Mouse (Mus musculus): ENCODE data around the gene Uchl1. TPM values are rescaled to one million over a fixed set of nuclear protein-coding genes. Genes with fewer than 3 reads are reported as not detected.

Gene Uchl1
- polyA plus RNA-seq (2015; fragmentation: Nextera tagmentation; extraction: Ambion mirVana): 70.3 and 73.4 TPM in 2 replicates

DNA sequence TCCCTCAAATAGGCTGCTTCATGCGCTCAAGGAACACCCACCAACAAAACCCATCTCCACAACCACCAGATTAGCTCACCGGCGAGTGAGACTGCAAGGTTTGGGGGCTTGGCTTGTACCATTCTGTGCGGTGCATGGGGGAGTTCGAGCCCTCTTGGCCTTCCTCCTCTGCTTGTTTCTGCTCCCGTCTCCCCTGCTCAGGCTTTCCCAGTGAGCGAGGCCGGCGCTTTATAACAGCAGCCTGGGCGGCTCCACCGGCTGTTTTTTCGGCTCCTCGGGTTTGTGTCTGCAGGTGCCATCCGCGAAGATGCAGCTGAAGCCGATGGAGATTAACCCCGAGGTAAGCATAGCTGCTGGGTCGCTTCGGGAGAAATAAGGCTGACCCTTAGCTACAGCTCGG lies at the start of gene Uchl1:
Gene Uchl1 (plus strand): TSS at position 109 of the 400 bp plus-strand sequence.
- no peaks in the 10 kb centered on the region for H3K36me3 ChIP-seq (ENCODE audit: control insufficient read depth, insufficient read depth)

DNA sequence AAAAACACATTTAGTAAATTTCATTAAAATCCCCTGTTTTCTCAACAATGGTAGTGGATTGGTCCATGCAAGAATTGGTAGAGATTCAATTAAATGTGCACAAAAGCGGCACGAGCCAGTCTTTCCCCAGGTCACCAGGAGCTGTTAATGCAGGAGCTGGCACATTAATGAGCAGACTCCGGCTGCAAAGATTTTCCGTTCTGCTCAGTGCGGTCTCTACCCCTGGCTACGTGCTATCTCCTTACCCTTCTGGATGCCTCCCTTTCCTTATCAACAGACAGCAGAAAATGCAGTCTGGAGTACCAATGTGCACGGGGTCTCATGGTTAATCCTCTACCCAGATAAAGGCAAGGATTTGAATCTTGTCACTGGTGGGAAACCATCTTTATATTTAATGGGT lies 48.1 kb upstream of the Uchl1 start:
- Histone ChIP-seq H3K36me3 (ENCODE audit: control insufficient read depth, insufficient read depth) (no peaks in the 10 kb centered on the region), H3K4me3 (ENCODE audit: low read depth, low read length) (no peak overlapping the region), H3K9me3 (ENCODE audit: control insufficient read depth) (no peaks in the 10 kb centered on the region), H3K27ac (ENCODE audit: low read depth, low read length) (no peak overlapping the region), H3K9ac (ENCODE audit: low read depth, low read length) (no peak overlapping the region), H3K4me1 (replicated peaks; ENCODE audit: control insufficient read depth, insufficient read depth, low read length) (no peaks in the 10 kb centered on the region), H3K4me2 (replicated peaks; ENCODE audit: low read depth) (no peak overlapping the region), H3K27me3 (replicated peaks; ENCODE audit: control insufficient read depth, insufficient read depth, low read length) (no peaks in the 10 kb centered on the region)
- no peak for ATAC-seq
- TF ChIP-seq CTCF (IDR thresholded peaks at IDR 0.05; ENCODE audit: low read depth): no peak
- WGBS: 67% methylated on average over 7 of the region's 7 CpGs

More for the DNA sequence above, at the start of gene Uchl1:
- peak within 1 kb of the TSS; percentile 68 for H3K4me2 ChIP-seq (replicated peaks; ENCODE audit: low read depth)
- TF ChIP-seq CTCF (IDR thresholded peaks at IDR 0.05; ENCODE audit: low read depth): no peak
- 0 out of 2 replicates have a peak within 1 kb of the TSS, but pooled peaks have one; percentile 17 for H3K9ac ChIP-seq (ENCODE audit: low read depth, low read length)
- no peaks in the 10 kb centered on the region for H3K4me1 ChIP-seq (replicated peaks; ENCODE audit: control insufficient read depth, insufficient read depth, low read length)
- under 1% methylated on average over 20 of the region's 20 CpGs for WGBS
- H3K4me3 ChIP-seq (ENCODE audit: low read depth, low read length): peak within 1 kb of the TSS; percentile 43
- H3K27me3 ChIP-seq (replicated peaks; ENCODE audit: control insufficient read depth, insufficient read depth, low read length): peaks cover 41% of the 10 kb centered on the region
- H3K9me3 ChIP-seq (ENCODE audit: control insufficient read depth): no peaks in the 10 kb centered on the region
- H3K27ac ChIP-seq (ENCODE audit: low read depth, low read length): no peak within 1 kb of the TSS
- ATAC-seq: peak; percentile 19; the same call in 1 of the 2 replicates

DNA sequence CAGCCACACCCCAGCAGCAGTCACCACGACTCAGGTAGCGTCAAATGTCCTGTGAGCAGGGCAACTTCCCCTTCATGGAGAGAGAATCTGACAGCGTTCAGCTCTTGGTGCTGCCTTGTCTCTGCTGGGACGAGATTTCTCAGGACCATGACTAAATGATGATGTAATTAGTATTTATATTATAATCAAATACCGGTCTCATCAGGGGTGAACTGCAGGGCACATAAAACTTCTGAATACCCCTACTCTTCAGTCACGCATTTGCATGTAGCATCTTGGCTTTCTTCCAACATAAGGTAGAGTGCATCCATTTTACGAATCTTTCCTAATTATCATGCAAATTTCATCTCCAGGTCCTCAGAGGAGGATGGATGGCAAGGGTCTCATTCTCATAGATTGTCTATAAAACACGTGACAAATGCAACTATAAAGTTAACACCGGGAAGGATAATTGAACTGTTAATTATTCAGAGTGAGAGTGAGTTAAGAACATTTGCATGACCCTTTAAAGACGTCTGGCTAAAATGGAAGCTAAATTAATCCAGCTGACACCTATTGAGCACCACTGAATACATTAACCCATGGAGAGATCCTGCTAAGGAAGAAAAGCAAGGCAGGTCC lies 40.3 kb upstream of the Uchl1 start:
- H3K9me3 ChIP-seq (ENCODE audit: control insufficient read depth): no peaks in the 10 kb centered on the region
- no peaks in the 10 kb centered on the region for H3K36me3 ChIP-seq (ENCODE audit: control insufficient read depth, insufficient read depth)
- H3K9ac ChIP-seq (ENCODE audit: low read depth, low read length): no peak overlapping the region
- no peak overlapping the region for H3K4me3 ChIP-seq (ENCODE audit: low read depth, low read length)
- TF ChIP-seq CTCF (IDR thresholded peaks at IDR 0.05; ENCODE audit: low read depth): no peak
- 62% methylated on average over 10 of the region's 10 CpGs for WGBS
- ATAC-seq: no peak
- H3K4me1 ChIP-seq (replicated peaks; ENCODE audit: control insufficient read depth, insufficient read depth, low read length): no peaks in the 10 kb centered on the region
- no peaks in the 10 kb centered on the region for H3K27me3 ChIP-seq (replicated peaks; ENCODE audit: control insufficient read depth, insufficient read depth, low read length)
- no peak overlapping the region for H3K4me2 ChIP-seq (replicated peaks; ENCODE audit: low read depth)
- H3K27ac ChIP-seq (ENCODE audit: low read depth, low read length): no peak overlapping the region

DNA sequence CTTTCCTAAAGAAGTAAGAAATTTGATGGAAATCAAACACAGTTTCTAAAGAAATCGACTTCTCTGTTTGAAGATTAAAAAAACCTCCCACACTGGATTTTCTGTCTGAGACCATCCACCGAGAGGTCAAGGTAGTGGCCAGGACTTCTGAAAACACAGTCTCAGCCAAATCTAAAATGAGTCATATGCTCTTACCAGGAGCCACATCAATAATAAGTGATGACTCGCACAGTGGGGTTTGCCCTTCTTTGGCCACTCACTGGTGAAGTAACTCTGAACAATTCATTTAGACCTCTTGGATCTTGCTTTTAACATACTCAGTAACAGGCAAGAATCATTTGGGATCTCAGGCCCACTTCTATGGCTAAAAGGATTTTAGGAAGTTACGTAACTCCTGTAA lies 33.7 kb upstream of the Uchl1 start:
- H3K4me2 ChIP-seq (replicated peaks; ENCODE audit: low read depth): no peak overlapping the region
- 96% methylated on average over 4 of the region's 4 CpGs for WGBS
- H3K9me3 ChIP-seq (ENCODE audit: control insufficient read depth): no peaks in the 10 kb centered on the region
- no peak overlapping the region for H3K4me3 ChIP-seq (ENCODE audit: low read depth, low read length)
- no peak for TF ChIP-seq CTCF (IDR thresholded peaks at IDR 0.05; ENCODE audit: low read depth)
- ATAC-seq: no peak
- no peaks in the 10 kb centered on the region for H3K4me1 ChIP-seq (replicated peaks; ENCODE audit: control insufficient read depth, insufficient read depth, low read length)
- H3K36me3 ChIP-seq (ENCODE audit: control insufficient read depth, insufficient read depth): no peaks in the 10 kb centered on the region
- no peak overlapping the region for H3K27ac ChIP-seq (ENCODE audit: low read depth, low read length)
- H3K27me3 ChIP-seq (replicated peaks; ENCODE audit: control insufficient read depth, insufficient read depth, low read length): no peaks in the 10 kb centered on the region
- no peak overlapping the region for H3K9ac ChIP-seq (ENCODE audit: low read depth, low read length)

GRCm38 (mm10) chr5:66643260-66643659 lies 32.6 kb upstream of the Uchl1 start:
- no peak for TF ChIP-seq CTCF (IDR thresholded peaks at IDR 0.05; ENCODE audit: low read depth)
- H3K9ac ChIP-seq (ENCODE audit: low read depth, low read length): no peak overlapping the region
- H3K4me3 ChIP-seq (ENCODE audit: low read depth, low read length): no peak overlapping the region
- H3K4me2 ChIP-seq (replicated peaks; ENCODE audit: low read depth): no peak overlapping the region
- no peak for ATAC-seq
- 77% methylated on average over 5 of the region's 5 CpGs for WGBS
- H3K27ac ChIP-seq (ENCODE audit: low read depth, low read length): no peak overlapping the region
- no peaks in the 10 kb centered on the region for H3K36me3 ChIP-seq (ENCODE audit: control insufficient read depth, insufficient read depth)
- H3K9me3 ChIP-seq (ENCODE audit: control insufficient read depth): no peaks in the 10 kb centered on the region
- no peaks in the 10 kb centered on the region for H3K4me1 ChIP-seq (replicated peaks; ENCODE audit: control insufficient read depth, insufficient read depth, low read length)
- no peaks in the 10 kb centered on the region for H3K27me3 ChIP-seq (replicated peaks; ENCODE audit: control insufficient read depth, insufficient read depth, low read length)

DNA sequence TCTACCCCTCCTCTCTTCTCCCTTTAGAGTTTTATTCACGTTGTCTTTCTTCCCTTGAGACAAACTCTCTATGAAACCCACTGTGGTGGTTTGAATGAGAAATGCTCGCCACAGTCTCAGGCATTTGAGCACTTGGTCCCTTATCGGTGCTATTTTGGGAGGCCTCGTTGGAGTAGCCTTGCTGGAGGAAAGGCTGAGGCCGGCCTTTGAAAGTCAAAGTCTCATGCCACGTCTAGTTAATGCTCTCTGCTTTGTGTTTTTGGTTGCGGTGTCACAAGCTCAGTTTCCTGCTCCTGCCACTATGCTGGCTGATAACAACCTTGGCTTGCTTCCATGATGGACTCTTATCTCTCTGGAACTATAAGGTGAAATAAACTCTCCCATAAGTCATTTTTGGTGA lies 28.4 kb upstream of the Uchl1 start:
- no peaks in the 10 kb centered on the region for H3K4me1 ChIP-seq (replicated peaks; ENCODE audit: control insufficient read depth, insufficient read depth, low read length)
- no peak for ATAC-seq
- no peak overlapping the region for H3K4me2 ChIP-seq (replicated peaks; ENCODE audit: low read depth)
- no peaks in the 10 kb centered on the region for H3K27me3 ChIP-seq (replicated peaks; ENCODE audit: control insufficient read depth, insufficient read depth, low read length)
- no peaks in the 10 kb centered on the region for H3K36me3 ChIP-seq (ENCODE audit: control insufficient read depth, insufficient read depth)
- H3K4me3 ChIP-seq (ENCODE audit: low read depth, low read length): no peak overlapping the region
- no peaks in the 10 kb centered on the region for H3K9me3 ChIP-seq (ENCODE audit: control insufficient read depth)
- no peak overlapping the region for H3K27ac ChIP-seq (ENCODE audit: low read depth, low read length)
- 60% methylated on average over 7 of the region's 7 CpGs for WGBS
- no peak for TF ChIP-seq CTCF (IDR thresholded peaks at IDR 0.05; ENCODE audit: low read depth)
- no peak overlapping the region for H3K9ac ChIP-seq (ENCODE audit: low read depth, low read length)

Measured in intestine, postnatal 0 days (tissue).